Mouse (Mus musculus): ENCODE results near the gene Gdpd5.

GRCm38 (mm10) chr7:99395908-99396616, 14.8 kb downstream of the Gdpd5 start:
- no peak for TF ChIP-seq GATA1 (IDR thresholded peaks at IDR 0.05; ENCODE audit: borderline replicate concordance, low read length)
- TF ChIP-seq CTCF (IDR thresholded peaks at IDR 0.05; ENCODE audit: low read depth, low read length) = no peak
